Mouse (Mus musculus) CD8-positive naive resting alpha-beta T cell, adult 2 months (primary cell): Measurements from ENCODE around the gene Ranbp3l.

ENCODE experiments used
- DNase-seq, 2 experiments: peaks; one replicate each; pipeline ENCODE4 v3.0.0; 2022; ENCODE audit warnings: low read depth in 2 of 2, low spot score in 2 of 2

The Ranbp3l gene

GRCm38 (mm10) chr15:9093598-9094365 lies 126.0 kb downstream of the Ranbp3l start:
- no peak for DNase-seq

GRCm38 (mm10) chr15:9094366-9094750 lies 126.6 kb downstream of the Ranbp3l start:
- DNase-seq = no peak

GRCm38 (mm10) chr15:9096865-9097264 lies 129.1 kb downstream of the Ranbp3l start:
- DNase-seq = no peak

GRCm38 (mm10) chr15:9100446-9101077 lies 132.8 kb downstream of the Ranbp3l start:
- no peak for DNase-seq

GRCm38 (mm10) chr15:9106303-9107074 lies 138.7 kb downstream of the Ranbp3l start:
- DNase-seq = no peak

- DNase-seq = no peak
These were observed 143.0 kb downstream of the Ranbp3l start for GRCm38 (mm10) chr15:9110526-9111347.

GRCm38 (mm10) chr15:9111648-9112047 lies 143.9 kb downstream of the Ranbp3l start:
- no peak for DNase-seq

- DNase-seq = no peak
These were observed 145.8 kb downstream of the Ranbp3l start for GRCm38 (mm10) chr15:9113556-9113955.

- DNase-seq = no peak
These were observed 146.4 kb downstream of the Ranbp3l start for GRCm38 (mm10) chr15:9114131-9114530.

- DNase-seq = no peak
These were observed 146.8 kb downstream of the Ranbp3l start for GRCm38 (mm10) chr15:9114599-9114998.
